Mouse (Mus musculus) c-Kit-positive CD71-positive TER-119-positive erythroid progenitor cells, embryonic 14.5 days (primary cell): ENCODE data around the gene Cox8a.

Experiments
- DNase-seq: peaks from one replicate; pipeline ENCODE4 v3.0.0-alpha.2; 2013; ENCODE audit warnings: low spot score

Gene Cox8a

GRCm38 (mm10) chr19:7185059-7185458 is 32.4 kb downstream of the Cox8a start:
- no peak for DNase-seq

DNA sequence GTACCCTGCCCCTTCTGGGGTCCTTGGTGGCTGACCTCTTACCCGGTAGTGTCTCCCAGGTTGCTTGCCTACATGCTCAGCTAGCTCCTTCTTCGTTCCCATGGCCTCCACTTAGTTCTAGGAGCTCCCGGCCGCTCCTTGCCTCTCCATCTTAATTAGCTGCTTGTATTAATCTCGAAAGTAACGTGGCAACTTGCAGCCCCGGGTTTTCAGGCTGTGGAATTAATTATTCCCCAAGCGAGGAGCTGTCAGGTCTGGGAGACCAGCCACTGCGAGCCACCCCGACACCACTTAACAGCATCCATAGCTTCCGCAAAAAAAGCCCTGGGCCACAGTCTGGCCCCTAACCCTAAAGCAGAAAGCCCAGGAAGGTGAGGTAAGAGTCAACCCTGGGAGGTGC is 34.0 kb downstream of the Cox8a start:
- DNase-seq: no peak

DNA sequence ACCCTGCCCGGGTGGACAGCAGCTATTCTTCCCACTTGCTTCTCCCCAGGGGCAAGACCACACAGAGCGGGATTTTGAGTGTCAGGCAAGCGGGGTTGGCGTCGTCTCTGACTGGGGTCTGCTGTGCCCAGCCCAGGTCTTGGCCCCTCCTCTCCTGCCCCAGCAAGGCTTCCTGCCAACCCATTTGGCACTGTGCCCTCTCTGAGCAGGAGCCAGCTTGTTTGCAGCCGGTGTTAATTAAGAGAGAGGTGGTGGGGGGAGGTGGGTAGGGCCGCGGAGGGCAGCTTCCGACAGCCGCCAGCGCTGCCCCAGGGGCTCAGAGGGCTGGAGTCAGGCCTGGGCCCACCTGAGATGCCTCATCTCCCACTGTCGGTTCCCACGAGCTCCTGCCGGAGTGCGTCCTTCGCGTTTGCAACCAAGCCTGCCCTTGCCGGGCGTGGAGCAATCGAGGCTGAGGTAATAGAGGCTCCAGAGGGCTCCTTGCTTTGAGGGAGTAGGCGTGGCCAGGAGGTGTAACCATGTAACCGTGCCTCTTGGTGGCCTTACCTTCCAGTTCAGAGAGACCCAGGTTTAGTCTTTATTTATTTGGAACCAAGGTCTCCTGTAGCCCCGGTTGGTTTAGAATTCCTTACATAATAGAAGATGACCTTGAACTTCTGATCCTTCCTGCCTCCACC is 35.0 kb downstream of the Cox8a start:
- no peak for DNase-seq

DNA sequence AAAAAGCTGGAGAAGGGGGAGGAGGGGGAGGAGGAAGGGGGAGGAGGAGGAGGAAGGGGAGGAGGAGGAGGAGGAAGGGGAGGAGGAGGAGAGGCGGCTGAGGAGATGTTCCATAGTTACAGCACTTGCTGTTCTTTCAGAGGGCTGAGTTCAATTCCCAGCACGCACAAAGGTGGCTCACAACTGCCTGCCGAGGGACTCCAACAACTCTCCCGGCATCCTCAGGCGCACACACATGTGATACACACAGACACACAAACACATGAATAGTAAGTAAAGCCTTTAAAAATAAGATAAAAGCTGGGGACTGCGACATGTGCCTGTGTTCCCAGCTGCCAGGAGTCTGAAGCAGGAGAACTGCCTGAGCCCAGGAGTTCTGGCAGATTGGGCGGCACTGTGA is 35.9 kb downstream of the Cox8a start:
- DNase-seq: no peak

DNA sequence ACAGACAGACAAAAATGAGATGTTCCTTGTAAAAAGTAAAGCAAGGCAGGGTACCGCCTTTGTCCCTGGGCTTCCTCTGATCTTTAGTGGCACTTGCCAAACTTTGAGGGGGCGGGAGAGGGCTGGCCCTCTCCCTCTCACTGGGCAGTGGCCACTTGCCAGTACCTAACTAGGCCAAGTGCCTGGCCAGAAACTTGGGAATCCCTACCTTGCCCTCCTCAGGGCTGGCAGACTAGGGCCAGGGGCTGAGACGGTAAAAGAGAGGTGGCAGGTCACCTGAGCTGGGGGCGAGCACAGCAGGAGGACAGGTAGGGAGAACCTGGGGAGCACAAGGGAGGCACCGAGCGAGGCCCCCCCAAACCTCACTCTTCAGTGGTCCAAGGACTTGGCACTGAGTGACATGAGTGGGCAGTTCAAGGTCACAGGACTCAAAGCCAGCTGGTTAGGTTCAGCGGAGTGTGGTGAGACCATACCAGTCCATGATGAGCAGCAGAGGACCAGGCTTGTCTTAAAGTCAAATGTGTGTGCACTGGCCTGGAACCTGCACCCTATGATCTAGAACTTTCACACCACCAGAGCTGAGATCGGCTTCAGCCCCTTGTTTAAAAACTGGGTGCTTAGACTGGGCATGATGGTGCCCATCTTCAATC is 36.5 kb downstream of the Cox8a start:
- no peak for DNase-seq

- DNase-seq: no peak
Observed at GRCm38 (mm10) chr19:7178841-7179452, 38.5 kb downstream of the Cox8a start.

DNA sequence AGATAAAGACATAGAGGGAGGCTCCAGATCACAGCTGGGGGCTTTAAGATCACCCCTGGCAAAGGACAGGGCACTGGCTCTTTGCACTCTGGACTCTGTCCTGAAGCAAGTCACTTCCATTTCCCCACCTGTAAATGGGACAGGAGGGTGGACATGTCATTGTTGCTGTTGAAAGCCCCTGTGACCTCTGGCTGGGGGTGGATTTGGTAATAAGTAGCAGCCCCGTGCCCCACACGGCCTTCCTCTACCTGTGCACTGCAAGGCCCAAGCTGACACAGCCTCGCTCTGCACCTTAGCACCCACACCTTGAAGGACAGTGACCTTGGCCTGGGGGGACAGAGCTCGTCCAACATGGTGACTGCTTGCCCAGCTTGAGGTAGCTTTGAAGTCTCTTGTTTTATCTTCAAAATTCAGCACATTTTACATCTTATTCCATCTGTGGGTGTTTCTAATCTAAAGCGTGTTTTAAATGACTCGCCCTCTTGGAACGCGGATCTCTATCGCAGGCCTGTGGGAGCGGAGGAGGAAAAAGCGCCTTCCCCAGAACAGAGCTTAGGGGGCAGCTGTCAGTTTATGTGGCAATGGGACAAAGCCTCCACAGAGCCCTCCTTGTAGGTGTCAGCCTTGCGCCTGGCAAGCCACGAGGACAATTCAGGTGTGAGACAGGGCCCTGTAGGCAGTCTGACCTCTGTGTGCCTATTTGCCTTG is 39.5 kb downstream of the Cox8a start:
- DNase-seq: no peak

- no peak for DNase-seq
Observed at GRCm38 (mm10) chr19:7176041-7176696, 41.2 kb downstream of the Cox8a start.

- no peak for DNase-seq
Observed at GRCm38 (mm10) chr19:7172051-7172866, 45.2 kb downstream of the Cox8a start.

DNA sequence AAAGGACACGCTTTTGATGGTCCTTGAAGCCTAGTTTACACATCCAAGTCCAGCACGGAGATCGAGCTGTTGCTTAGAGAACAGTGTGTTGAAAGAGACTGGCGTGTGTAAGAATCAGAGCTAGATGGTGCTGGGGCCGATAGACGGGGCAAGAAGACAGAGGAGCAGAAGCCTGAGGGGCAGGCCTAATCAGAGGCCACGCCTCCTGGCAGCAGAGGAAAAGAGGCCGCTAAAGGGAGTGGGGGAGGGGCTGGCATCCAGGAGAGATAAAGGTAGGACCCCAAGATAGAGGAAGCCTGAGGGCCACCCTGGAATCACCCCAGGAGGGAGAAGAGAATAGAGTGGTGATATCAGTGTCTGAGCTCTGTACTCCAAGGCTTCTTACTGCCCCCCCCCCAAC is 46.0 kb downstream of the Cox8a start:
- no peak for DNase-seq

DNA sequence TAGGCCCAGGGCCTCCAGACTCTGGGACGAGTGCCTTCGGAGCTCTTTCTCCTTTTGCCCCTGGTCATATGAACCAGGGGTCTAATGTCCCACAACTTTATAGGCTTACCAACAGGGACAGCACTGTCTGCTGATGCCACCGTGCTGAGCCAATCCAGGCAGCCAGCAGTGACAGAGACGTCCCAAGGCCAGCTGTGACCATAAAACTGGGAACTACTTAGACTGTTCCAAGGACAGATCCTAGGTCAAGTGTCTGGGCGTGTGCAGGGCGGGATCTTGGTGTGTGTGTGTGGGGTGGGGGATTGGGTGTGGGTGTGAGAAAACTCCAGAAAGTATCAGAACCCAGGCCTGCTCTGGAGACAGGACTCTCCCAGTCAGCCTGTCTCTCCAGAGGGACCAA is 46.5 kb downstream of the Cox8a start:
- no peak for DNase-seq

- DNase-seq: no peak
Observed at GRCm38 (mm10) chr19:7168423-7168822, 49.0 kb downstream of the Cox8a start.

DNA sequence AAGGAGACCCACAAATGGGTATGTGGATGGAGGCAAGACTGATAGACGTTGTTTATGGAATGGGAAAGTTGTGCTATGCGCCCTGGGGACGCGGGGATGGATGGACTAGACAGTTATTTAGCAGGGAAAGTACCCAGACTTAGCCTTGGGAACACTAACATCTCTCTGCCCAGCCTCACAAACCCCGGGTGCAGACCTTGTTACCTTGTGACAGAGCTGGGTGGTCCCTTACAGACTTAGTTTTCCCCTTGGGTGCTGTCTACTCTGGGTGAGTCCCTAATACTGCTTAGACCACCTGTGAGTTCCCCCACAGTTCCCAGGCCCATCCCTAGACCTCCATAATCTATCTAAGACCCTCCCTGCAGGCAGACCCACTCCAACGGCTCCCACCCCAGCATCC is 50.6 kb downstream of the Cox8a start:
- DNase-seq: no peak

DNA sequence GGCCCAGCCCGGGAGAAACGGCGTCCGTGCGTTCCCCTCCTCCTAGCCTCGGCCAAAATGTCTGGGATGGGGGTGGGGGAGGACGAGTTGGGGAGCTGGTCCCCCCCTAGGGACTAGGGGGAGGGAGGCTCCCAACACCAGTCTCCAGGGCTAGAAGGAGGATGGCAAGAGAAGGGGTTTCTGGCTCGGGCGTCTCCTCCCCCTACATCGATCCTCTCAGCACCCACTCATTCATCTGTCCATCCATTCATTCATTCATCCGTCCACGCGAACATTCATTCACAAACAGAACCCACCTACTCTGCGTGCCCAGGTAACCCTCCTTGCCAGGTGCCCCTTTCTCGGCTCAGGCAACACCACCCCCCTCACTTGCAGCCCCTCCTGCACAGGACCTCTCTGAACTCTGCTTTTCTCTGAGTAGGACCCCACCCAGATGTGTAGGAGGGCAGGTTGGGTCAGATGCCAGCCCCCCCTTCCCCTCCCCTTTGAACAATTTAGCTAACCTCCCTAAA is 51.2 kb downstream of the Cox8a start:
- no peak for DNase-seq

DNA sequence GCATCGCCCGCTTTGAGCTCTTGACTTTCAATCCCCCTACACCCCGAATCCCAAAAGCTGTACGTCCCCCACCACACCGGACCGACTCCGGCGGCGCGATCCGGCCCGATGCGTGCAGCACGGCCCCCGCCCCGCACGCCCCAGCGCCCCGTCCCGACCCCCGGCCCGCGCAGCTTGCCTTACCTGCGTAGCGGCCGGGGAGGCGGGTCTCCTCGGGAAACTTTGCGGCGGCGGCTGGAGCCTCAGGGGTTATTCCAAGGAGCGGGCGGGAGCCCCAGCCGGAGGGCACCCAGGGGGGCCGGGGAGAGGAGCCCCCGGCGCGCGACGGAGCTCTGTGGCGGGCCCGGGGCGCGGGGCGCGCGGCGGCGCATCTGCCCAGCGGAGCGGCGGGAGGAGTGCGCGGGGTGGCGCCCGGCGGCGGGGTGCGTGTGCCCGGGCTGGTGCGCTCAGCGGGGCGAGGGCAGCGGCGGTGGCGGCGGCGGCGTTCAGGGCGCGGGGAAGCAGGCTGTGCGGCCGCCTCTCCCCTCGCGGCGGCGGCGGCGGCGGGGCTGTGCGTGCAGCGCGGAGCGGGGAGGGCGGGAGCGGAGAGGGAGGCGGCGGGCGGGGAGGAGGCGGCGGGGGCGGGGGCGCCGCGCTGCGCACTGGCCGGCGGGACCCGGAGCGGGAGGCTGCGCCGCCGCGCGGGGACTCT is 51.8 kb downstream of the Cox8a start:
- DNase-seq: no peak
